Mouse (Mus musculus): ENCODE data around the gene Plcb2. TPM values are rescaled to one million over a fixed set of nuclear protein-coding genes. Genes with fewer than 3 reads are reported as not detected.

The Plcb2 gene
- polyA plus RNA-seq, 1 experiment from 2014 or later = 0.55 TPM

DNA sequence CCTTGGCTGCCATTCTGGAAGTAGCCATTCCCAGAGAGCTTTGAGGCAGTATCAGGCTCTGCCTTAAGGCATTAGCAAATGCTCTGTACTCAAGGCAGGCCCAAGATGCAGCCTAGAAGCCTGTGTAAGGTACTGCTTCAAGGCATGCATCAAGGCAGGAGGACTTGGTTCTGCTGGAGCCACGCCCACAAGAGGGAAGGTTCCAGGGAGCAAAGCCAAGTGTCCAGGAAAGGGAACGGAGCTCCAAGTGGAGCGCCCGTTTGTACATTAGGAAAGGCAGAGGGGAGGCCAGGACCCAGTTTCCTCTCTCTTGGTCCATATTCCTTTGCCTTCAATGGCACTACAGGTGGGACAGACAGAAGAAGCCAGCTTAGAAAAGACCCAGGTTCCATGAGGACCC is 19.8 kb downstream of the Plcb2 start:
- Histone ChIP-seq H3K9me3 (no peaks in the 10 kb centered on the region), H3K9ac (no peak overlapping the region), H3K4me3 (no peak overlapping the region), H3K27me3 (peaks cover 100% of the 10 kb centered on the region), H3K27ac (no peak overlapping the region), H3K36me3 (no peaks in the 10 kb centered on the region), H3K4me1 (peaks cover 32% of the 10 kb centered on the region), H3K4me2 (no peak overlapping the region)
- WGBS = 71% methylated on average over 4 of the region's 4 CpGs
- no peak for ATAC-seq (ENCODE audit: insufficient number of reproducible peaks, insufficient read depth, low FRiP score, low TSS enrichment, low read depth)

DNA sequence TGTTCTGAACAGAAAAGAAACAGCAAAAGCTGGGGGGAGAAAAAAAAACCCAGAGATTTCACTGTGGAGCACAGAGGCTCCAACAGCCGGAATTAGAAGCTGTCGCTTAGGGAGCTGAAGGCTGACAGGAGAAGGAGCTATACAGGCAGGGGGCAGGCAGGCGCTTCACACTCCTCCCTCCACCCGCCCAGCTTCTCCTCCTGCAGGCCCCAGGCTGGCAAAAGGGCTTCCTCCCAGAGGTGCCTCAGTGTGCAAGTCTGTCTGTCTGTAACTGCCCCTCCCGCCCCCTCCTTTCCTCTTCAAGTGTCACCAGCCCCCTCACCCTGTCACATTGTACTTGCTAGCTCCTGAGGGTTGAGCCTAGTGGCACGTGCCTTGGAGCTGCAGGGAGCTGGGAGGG is 21.8 kb downstream of the Plcb2 start:
- no peak overlapping the region for H3K4me2 ChIP-seq
- no peak overlapping the region for H3K4me3 ChIP-seq
- H3K27me3 ChIP-seq = peaks cover 100% of the 10 kb centered on the region
- no peaks in the 10 kb centered on the region for H3K9me3 ChIP-seq
- no peaks in the 10 kb centered on the region for H3K36me3 ChIP-seq
- H3K4me1 ChIP-seq = peaks cover 39% of the 10 kb centered on the region
- H3K27ac ChIP-seq = no peak overlapping the region
- no peak for ATAC-seq (ENCODE audit: insufficient number of reproducible peaks, insufficient read depth, low FRiP score, low TSS enrichment, low read depth)
- H3K9ac ChIP-seq = no peak overlapping the region
- 7% methylated on average over 6 of the region's 6 CpGs for WGBS

- peak within 1 kb of the TSS; percentile 44 for H3K9ac ChIP-seq
- H3K4me3 ChIP-seq = peak within 1 kb of the TSS; percentile 43
- peaks cover 37% of the 10 kb centered on the region for H3K4me1 ChIP-seq
- no peaks in the 10 kb centered on the region for H3K36me3 ChIP-seq
- peaks cover 100% of the 10 kb centered on the region for H3K27me3 ChIP-seq
- H3K27ac ChIP-seq = no peak within 1 kb of the TSS
- 1% methylated on average over 50 of the region's 50 CpGs for WGBS
- H3K4me2 ChIP-seq = peak within 1 kb of the TSS; percentile 77
- ATAC-seq (ENCODE audit: insufficient number of reproducible peaks, insufficient read depth, low FRiP score, low TSS enrichment, low read depth) = no peak
- H3K9me3 ChIP-seq = no peaks in the 10 kb centered on the region
Measured at GRCm38 (mm10) chr2:118703913-118704730, 24.1 kb downstream of the Plcb2 start, which contains the start of gene Ankrd63. Ankrd63 (minus strand) TSS chr2:118703963.

- Histone ChIP-seq H3K4me2 (peak overlapping the region; percentile 77), H3K9ac (peak overlapping the region; percentile 44), H3K9me3 (no peaks in the 10 kb centered on the region), H3K36me3 (no peaks in the 10 kb centered on the region), H3K4me3 (peak overlapping the region; percentile 43), H3K27ac (no peak overlapping the region), H3K4me1 (peaks cover 43% of the 10 kb centered on the region), H3K27me3 (peaks cover 94% of the 10 kb centered on the region)
- under 1% methylated on average over 93 of the region's 93 CpGs for WGBS
- ATAC-seq (ENCODE audit: insufficient number of reproducible peaks, insufficient read depth, low FRiP score, low TSS enrichment, low read depth) = no peak
Measured at GRCm38 (mm10) chr2:118702883-118703761, 25.1 kb downstream of the Plcb2 start.

- 4% methylated on average over 51 of the region's 51 CpGs for WGBS
- H3K36me3 ChIP-seq = no peaks in the 10 kb centered on the region
- H3K4me1 ChIP-seq = peaks cover 50% of the 10 kb centered on the region
- H3K4me3 ChIP-seq = peak overlapping the region; percentile 43
- no peak for ATAC-seq (ENCODE audit: insufficient number of reproducible peaks, insufficient read depth, low FRiP score, low TSS enrichment, low read depth)
- H3K9ac ChIP-seq = peak overlapping the region; percentile 44; the same call in 1 of the 2 replicates
- no peak overlapping the region for H3K27ac ChIP-seq
- H3K4me2 ChIP-seq = peak overlapping the region; percentile 77
- H3K9me3 ChIP-seq = no peaks in the 10 kb centered on the region
- H3K27me3 ChIP-seq = peaks cover 89% of the 10 kb centered on the region
Measured at GRCm38 (mm10) chr2:118701971-118702882, 26.0 kb downstream of the Plcb2 start.

DNA sequence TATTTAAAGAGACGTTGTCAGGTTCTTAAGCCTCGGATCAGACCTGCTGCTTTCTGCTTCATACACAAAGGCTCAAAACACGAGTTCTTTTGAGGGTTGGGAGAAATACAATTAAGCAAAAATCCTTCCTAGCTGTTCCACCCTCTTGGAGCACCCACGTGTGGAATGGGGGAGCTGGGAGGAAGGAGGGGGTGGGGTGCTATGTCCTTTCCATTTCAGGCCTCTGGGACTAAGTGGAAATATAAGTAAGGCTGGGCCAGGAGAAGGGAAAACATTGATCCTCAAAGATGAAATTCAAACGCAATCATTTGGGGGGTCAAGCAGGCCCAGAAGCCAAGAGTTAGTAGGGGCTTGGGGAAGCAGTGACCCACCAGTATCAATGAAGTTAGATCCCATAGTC is 27.1 kb downstream of the Plcb2 start:
- no peaks in the 10 kb centered on the region for H3K9me3 ChIP-seq
- no peak for ATAC-seq (ENCODE audit: insufficient number of reproducible peaks, insufficient read depth, low FRiP score, low TSS enrichment, low read depth)
- H3K4me1 ChIP-seq = peaks cover 55% of the 10 kb centered on the region
- no peak overlapping the region for H3K27ac ChIP-seq
- peaks cover 89% of the 10 kb centered on the region for H3K27me3 ChIP-seq
- H3K4me3 ChIP-seq = no peak overlapping the region
- H3K4me2 ChIP-seq = peak overlapping the region; percentile 55; the same call in 1 of the 2 replicates
- WGBS = 4% methylated on average over 5 of the region's 5 CpGs
- H3K36me3 ChIP-seq = no peaks in the 10 kb centered on the region
- H3K9ac ChIP-seq = no peak overlapping the region

GRCm38 (mm10) chr2:118700179-118701062 is 27.8 kb downstream of the Plcb2 start:
- H3K9me3 ChIP-seq = no peaks in the 10 kb centered on the region
- peak overlapping the region; percentile 55 for H3K4me2 ChIP-seq
- peaks cover 86% of the 10 kb centered on the region for H3K27me3 ChIP-seq
- WGBS = 2% methylated on average over 32 of the region's 32 CpGs
- H3K27ac ChIP-seq = no peak overlapping the region
- no peak for ATAC-seq (ENCODE audit: insufficient number of reproducible peaks, insufficient read depth, low FRiP score, low TSS enrichment, low read depth)
- H3K4me3 ChIP-seq = peak overlapping the region; percentile 21
- H3K36me3 ChIP-seq = no peaks in the 10 kb centered on the region
- peaks cover 58% of the 10 kb centered on the region for H3K4me1 ChIP-seq
- H3K9ac ChIP-seq = no peak overlapping the region

DNA sequence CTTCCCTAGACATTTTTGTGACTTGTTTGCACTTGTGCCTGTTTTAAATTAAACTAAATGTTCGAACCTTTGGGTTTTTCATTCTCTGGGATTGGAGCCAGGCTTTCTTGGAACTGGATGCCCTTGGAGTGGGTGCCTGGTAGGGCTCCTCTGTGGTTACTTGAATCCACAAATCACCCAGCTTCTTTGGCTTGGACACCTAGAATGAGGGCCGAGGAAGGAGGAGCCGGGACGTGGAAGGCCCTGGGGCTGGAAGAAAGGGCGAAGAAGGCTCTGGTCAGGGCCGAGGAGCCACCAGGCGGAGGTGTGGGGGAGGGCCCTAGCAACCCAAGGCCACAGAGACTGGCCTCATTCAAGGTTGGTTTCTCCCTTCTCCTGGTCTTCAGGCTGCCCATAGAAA is 30.3 kb downstream of the Plcb2 start:
- peaks cover 43% of the 10 kb centered on the region for H3K4me1 ChIP-seq
- no peaks in the 10 kb centered on the region for H3K36me3 ChIP-seq
- H3K27ac ChIP-seq = peak overlapping the region; percentile 83
- no peaks in the 10 kb centered on the region for H3K9me3 ChIP-seq
- ATAC-seq (ENCODE audit: insufficient number of reproducible peaks, insufficient read depth, low FRiP score, low TSS enrichment, low read depth) = no peak
- H3K9ac ChIP-seq = no peak overlapping the region
- H3K27me3 ChIP-seq = peaks cover 72% of the 10 kb centered on the region
- WGBS = 17% methylated on average over 7 of the region's 7 CpGs
- H3K4me2 ChIP-seq = no peak overlapping the region
- no peak overlapping the region for H3K4me3 ChIP-seq

GRCm38 (mm10) chr2:118697311-118697877 is 30.8 kb downstream of the Plcb2 start:
- WGBS = 45% methylated on average over 5 of the region's 5 CpGs
- Histone ChIP-seq H3K27me3 (peaks cover 66% of the 10 kb centered on the region), H3K27ac (peak overlapping the region; percentile 14; the same call in 1 of the 2 replicates), H3K9ac (no peak overlapping the region), H3K4me2 (no peak overlapping the region), H3K9me3 (no peaks in the 10 kb centered on the region), H3K4me1 (peaks cover 37% of the 10 kb centered on the region), H3K4me3 (no peak overlapping the region), H3K36me3 (no peaks in the 10 kb centered on the region)
- no peak for ATAC-seq (ENCODE audit: insufficient number of reproducible peaks, insufficient read depth, low FRiP score, low TSS enrichment, low read depth)
